Mouse (Mus musculus): Measurements from ENCODE around the gene Col6a5.
"Not testable (repeated sequence)": the region's sequence is repeated elsewhere in the genome, so short reads cannot be mapped to it uniquely, and the experiment has no call there.

Col6a5 gene

GRCm38 (mm10) chr9:105907411-105907810 is 53.0 kb downstream of the Col6a5 start:
- DNase-seq = no peak

DNA sequence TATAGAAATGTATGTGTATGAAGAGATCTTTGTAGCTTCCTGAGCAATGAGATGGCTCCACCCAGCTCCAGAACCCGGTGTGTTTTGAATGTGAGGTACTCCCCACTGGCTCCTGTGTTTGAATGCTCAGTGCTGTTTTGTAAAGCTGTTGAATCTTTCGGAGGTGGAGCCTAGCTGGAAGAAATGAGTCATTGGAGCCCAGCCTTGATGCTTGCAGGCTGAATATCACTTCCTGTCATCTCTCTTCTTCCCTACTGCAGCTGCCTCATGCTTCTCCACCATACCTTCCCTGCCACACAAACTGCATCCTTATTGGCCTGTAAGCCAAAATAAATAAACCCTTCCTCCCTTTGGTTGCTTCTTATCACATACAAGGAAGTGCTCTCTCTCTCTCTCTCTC is 72.9 kb downstream of the Col6a5 start:
- DNase-seq = no peak

- DNase-seq = no peak
These were observed 75.6 kb downstream of the Col6a5 start for GRCm38 (mm10) chr9:105884656-105885430.

GRCm38 (mm10) chr9:105880743-105881142 is 79.7 kb downstream of the Col6a5 start:
- DNase-seq = peak; percentile 10 to 23

GRCm38 (mm10) chr9:105878365-105879108 is 81.9 kb downstream of the Col6a5 start:
- no peak for DNase-seq

- DNase-seq = no peak
These were observed 84.3 kb downstream of the Col6a5 start for GRCm38 (mm10) chr9:105876124-105876523.

DNA sequence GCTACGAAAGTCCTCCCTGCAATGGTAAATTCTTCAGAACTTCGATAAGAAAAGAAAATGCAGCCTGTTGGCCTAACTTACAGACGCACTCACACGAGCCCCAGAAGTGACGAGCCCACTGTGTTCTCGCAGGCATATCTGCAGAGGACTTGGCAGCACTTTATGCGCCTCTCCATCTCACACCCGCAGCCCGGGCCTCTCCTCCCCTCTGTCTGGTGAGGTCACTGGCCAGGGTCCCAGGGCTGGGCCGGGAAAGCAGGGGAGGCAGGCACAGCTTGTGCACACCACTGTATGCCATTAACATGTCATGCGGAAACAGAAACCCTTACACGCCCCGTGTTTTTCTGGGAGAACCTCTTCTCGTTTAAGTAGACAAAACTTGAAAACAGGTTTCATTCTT is 88.8 kb downstream of the Col6a5 start:
- peak in 1 of 2 experiments; percentile 9 for DNase-seq

GRCm38 (mm10) chr9:105857773-105858172 is 102.7 kb downstream of the Col6a5 start:
- DNase-seq = peak; percentile 31

DNA sequence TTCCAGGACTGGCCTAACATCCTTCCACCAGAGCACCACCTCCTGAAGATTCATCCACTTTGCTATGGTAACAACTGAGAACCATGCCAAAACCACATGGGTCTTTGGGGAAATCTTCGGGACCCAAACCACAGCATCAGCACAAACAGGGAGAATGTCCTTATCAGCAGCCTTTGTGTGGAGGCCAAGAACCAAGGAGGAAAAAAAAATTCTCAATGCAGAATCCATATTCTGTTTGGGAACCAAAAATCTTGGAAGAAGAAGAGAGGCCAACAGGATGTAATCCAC is 107.7 kb downstream of the Col6a5 start:
- no peak for DNase-seq

GRCm38 (mm10) chr9:105852015-105852777 is 108.2 kb downstream of the Col6a5 start:
- no peak for DNase-seq

DNA sequence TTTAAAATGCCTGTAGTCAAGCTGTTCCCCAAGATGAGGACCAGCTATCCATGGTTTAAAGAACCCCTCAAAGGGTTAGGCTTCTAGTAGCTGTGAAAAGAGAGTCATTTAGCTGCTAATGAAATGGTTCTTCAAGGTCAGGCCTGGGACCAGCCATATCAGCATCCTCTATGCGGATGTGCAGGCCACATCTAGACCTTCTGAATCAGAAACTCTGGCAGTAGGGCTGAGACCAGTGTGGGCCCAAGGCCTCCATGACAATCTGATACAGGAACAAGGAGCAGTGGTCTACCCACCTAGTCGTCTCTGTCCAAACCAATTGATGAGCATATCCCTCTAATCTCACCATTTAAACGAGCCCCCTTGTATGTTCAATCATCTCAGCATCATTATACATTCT is 109.4 kb downstream of the Col6a5 start:
- DNase-seq = no peak

- no peak for DNase-seq
These were observed 112.0 kb downstream of the Col6a5 start for GRCm38 (mm10) chr9:105848396-105848795.

DNA sequence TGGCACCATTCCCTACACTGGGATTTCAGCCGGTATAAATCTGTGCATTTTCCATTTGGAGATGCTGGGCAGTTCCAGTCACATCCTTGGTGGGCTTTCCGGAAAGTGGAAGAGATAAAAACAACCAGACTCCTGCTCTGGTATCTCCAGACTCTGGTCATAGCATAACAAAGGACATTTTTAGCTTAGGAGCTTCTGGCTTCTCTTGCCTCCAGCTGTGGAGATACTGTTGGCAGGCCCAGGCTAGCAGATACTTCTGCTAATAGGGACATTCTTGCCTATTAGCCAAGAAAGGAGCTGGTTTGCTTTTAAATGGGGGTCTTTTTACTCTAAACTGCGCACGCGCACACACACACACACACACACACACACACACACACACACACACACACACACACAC is 113.2 kb downstream of the Col6a5 start:
- DNase-seq = no peak

- DNase-seq = not testable (repeated sequence)
These were observed 119.1 kb downstream of the Col6a5 start for GRCm38 (mm10) chr9:105841386-105841785.

GRCm38 (mm10) chr9:105839147-105839515 is 121.3 kb downstream of the Col6a5 start:
- no peak for DNase-seq

- no peak for DNase-seq
These were observed 121.9 kb downstream of the Col6a5 start for GRCm38 (mm10) chr9:105838396-105839146.

GRCm38 (mm10) chr9:105835587-105835986 is 124.9 kb downstream of the Col6a5 start:
- no peak for DNase-seq

DNA sequence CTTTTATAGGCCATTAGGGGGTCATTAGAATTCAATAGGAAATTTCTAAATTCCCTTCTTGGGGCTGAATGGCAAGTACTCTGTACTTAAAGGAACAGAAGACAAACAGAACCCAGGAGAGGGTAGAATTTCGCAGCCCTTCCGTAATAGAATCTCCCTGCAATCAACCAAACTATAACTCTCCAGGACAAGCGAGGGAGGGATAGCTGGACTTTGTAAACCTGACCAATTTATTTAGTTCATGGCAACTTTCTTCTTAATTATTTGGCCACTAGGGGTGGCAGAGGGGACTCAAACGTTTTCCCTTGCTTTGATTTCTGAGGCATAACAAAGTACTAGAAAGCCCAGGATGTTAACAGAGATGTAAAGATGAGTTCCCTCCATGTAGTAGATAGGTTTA is 125.6 kb downstream of the Col6a5 start:
- no peak for DNase-seq

- DNase-seq = no peak
These were observed 129.2 kb downstream of the Col6a5 start for GRCm38 (mm10) chr9:105831291-105831690.

GRCm38 (mm10) chr9:105827791-105828385 is 132.6 kb downstream of the Col6a5 start, which contains the start of gene Col6a6:
Col6a6 (minus strand) TSS chr9:105828160.
- no peak for DNase-seq

- DNase-seq = peak; percentile 6 to 20
These were observed 133.3 kb downstream of the Col6a5 start for GRCm38 (mm10) chr9:105827076-105827647.

GRCm38 (mm10) chr9:105820711-105821110 is 139.7 kb downstream of the Col6a5 start:
- no peak for DNase-seq
